Mouse (Mus musculus) hindbrain, embryonic 13.5 days (tissue): ENCODE results near the gene Krtap1-3. TPM values are rescaled to one million over a fixed set of nuclear protein-coding genes. Genes with fewer than 3 reads are reported as not detected.
A peak's percentile ranks its signal among the peaks of the same experiment; 100 is the strongest.

Experiments
- ATAC-seq: fragments of 200-750 bp; cut with Nextera tagmentation; 2 replicates; pipeline ENCODE4 v1.8.0; 2017; ENCODE audit warnings: moderate TSS enrichment; ENCODE audit not compliant: low FRiP score
- H3K27ac ChIP-seq: fragments of 300-500 bp; sonication (generic); 2 replicates; pipeline ENCODE4 v1.5.1; 2015; ENCODE audit warnings: inconsistent platforms, mild to moderate bottlenecking, moderate library complexity
- H3K27me3 ChIP-seq: fragments of 300-500 bp; sonication (generic); 2 replicates; pipeline ENCODE4 v1.6.1; 2015; ENCODE audit warnings: mild to moderate bottlenecking, inconsistent platforms
- H3K36me3 ChIP-seq: fragments of 300-500 bp; sonication (generic); 2 replicates; pipeline ENCODE4 v1.6.1; 2015; ENCODE audit warnings: mild to moderate bottlenecking, inconsistent platforms
- H3K4me1 ChIP-seq: fragments of 300-500 bp; sonication (generic); replicated peaks from 2 replicates; pipeline ENCODE4 v1.6.1; 2015; ENCODE audit warnings: inconsistent platforms
- H3K4me2 ChIP-seq: fragments of 300-500 bp; sonication (generic); 2 replicates; pipeline ENCODE4 v1.6.1; 2015; ENCODE audit warnings: inconsistent platforms, mild to moderate bottlenecking, moderate library complexity
- H3K4me3 ChIP-seq: fragments of 300-500 bp; sonication (generic); 2 replicates; pipeline ENCODE4 v1.5.1; 2015; ENCODE audit warnings: mild to moderate bottlenecking, inconsistent platforms
- H3K9ac ChIP-seq: fragments of 300-500 bp; sonication (generic); 2 replicates; pipeline ENCODE4 v1.6.1; 2015; ENCODE audit warnings: mild to moderate bottlenecking, inconsistent platforms
- H3K9me3 ChIP-seq: fragments of 300-500 bp; sonication (generic); 2 replicates; pipeline ENCODE4 v1.6.1; 2016; ENCODE audit warnings: inconsistent platforms
- WGBS: fragments of 180-500 bp; shearing (Covaris S2); methylation state at CpG from one replicate; pipeline ENCODE4 v1.1.7; 2015; 5-methylcytosine and 5-hydroxymethylcytosine counted together
- polyA plus RNA-seq: library from polyadenylated mRNA; unstranded; fragments of >200 nt; fragmentation: Nextera tagmentation; extraction: Ambion mirVana; gene quantifications from 2 replicates; pipeline ENCODE4 v1.2.1, GENCODE M21; 2015

The Krtap1-3 gene
- polyA plus RNA-seq, 1 experiment from 2014 or later = not detected

DNA sequence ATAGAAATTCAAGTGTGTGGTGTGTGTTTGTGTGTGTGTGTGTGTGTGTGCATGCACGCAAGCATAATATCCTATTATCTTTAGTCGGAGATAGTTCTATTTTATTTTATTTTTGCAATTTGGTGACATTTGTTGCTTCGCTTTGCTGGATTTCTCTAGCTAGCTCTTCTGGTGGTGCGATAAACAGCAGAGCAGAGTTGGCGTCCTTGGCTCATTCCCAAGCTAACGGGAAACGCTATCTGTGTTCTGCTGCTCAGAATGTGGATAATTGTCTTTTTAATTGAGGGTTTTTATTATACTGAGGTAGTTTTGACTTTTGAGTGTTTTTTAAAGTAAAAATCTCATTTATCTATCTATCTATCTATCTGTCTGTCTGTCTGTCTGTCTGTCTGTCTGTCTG is 6.0 kb downstream of the Krtap1-3 start:
- H3K4me3 ChIP-seq = no peak overlapping the region
- no peaks in the 10 kb centered on the region for H3K9me3 ChIP-seq
- H3K4me2 ChIP-seq = no peak overlapping the region
- H3K9ac ChIP-seq = no peak overlapping the region
- WGBS = 93% methylated on average over 7 of the region's 7 CpGs
- H3K27ac ChIP-seq = no peak overlapping the region
- no peaks in the 10 kb centered on the region for H3K36me3 ChIP-seq
- ATAC-seq = no peak
- no peaks in the 10 kb centered on the region for H3K4me1 ChIP-seq
- no peaks in the 10 kb centered on the region for H3K27me3 ChIP-seq

DNA sequence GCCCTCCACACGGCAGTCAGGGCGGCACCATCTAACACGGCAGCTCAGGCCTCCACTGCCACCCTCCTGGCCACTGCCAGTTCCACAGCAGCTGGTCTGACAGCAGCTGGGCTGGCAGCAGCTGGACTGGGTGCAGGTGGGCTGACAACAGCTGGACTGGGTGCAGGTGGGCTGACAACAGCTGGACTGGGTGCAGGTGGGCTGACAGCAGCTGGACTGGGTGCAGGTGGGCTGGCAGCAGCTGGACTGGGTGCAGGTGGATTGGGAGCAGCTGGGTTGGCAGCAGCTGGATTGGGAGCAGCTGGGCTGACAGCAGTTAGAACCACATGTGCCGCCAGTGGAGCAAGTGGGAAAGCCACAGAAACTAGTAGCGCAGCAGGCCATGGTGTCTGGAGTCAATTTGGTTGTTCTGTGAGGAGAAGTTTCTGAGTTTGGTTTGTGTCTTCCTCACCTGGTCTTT is 7.9 kb downstream of the Krtap1-3 start, which contains the start of gene Krtap1-4:
Gene Krtap1-4, minus strand, starts transcription at position 410 of the 460 bp plus-strand sequence.
- Histone ChIP-seq H3K9ac (no peak within 1 kb of the TSS), H3K4me2 (no peak within 1 kb of the TSS), H3K27ac (no peak within 1 kb of the TSS), H3K4me1 (no peaks in the 10 kb centered on the region), H3K27me3 (no peaks in the 10 kb centered on the region), H3K36me3 (no peaks in the 10 kb centered on the region), H3K4me3 (no peak within 1 kb of the TSS), H3K9me3 (no peaks in the 10 kb centered on the region)
- no peak for ATAC-seq
- 83% methylated on average over 5 of the region's 5 CpGs for WGBS

DNA sequence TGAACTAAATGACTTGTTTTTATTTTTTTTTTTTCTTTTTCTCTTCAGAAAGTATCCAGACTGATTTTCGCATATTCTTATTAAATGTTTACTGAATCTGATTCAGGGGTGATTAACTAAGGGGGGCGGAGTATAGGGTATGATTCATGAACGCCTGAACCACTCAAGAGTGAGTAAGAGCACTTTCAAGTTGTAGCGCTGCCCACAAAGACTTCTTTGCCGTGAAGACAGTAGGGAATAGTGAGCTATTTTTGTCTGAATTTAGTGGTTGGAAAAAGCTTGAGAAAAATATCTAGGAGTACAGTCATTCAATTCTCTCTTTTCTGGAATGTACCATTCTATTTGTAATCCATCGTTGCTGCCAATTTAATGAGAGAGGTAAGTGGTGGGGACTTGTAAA is 9.6 kb downstream of the Krtap1-3 start:
- 89% methylated on average over 6 of the region's 6 CpGs for whole genome bisulfite sequencing
- H3K36me3 ChIP-seq = no peaks in the 10 kb centered on the region
- ATAC-seq = no peak
- no peaks in the 10 kb centered on the region for H3K27me3 ChIP-seq
- no peak overlapping the region for H3K4me3 ChIP-seq
- no peak overlapping the region for H3K9ac ChIP-seq
- H3K4me1 ChIP-seq = no peaks in the 10 kb centered on the region
- H3K27ac ChIP-seq = no peak overlapping the region
- no peaks in the 10 kb centered on the region for H3K9me3 ChIP-seq
- H3K4me2 ChIP-seq = no peak overlapping the region

DNA sequence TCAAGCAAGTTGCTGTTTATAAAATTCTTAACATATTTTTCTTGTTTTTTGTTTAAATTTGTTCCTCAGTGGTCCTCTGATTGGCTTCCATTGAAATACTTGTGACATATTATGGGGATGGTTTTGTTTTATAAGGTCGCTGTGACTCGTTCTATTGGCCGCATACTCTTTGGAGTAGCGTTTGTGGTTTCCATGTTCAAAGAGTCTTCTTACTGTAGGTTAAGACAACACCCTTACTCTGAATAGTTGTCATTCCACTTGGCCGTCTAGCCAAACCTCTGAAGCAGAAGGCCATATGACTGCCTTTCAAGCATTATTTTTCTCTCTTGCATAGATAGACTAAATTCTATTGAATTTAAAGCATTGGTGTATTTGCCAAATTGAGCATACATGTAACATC is 10.1 kb downstream of the Krtap1-3 start:
- Histone ChIP-seq H3K4me3 (no peak overlapping the region), H3K9ac (no peak overlapping the region), H3K27ac (no peak overlapping the region), H3K4me1 (no peaks in the 10 kb centered on the region), H3K4me2 (no peak overlapping the region), H3K9me3 (no peaks in the 10 kb centered on the region), H3K36me3 (no peaks in the 10 kb centered on the region), H3K27me3 (no peaks in the 10 kb centered on the region)
- 95% methylated on average over 5 of the region's 5 CpGs for WGBS
- no peak for ATAC-seq

DNA sequence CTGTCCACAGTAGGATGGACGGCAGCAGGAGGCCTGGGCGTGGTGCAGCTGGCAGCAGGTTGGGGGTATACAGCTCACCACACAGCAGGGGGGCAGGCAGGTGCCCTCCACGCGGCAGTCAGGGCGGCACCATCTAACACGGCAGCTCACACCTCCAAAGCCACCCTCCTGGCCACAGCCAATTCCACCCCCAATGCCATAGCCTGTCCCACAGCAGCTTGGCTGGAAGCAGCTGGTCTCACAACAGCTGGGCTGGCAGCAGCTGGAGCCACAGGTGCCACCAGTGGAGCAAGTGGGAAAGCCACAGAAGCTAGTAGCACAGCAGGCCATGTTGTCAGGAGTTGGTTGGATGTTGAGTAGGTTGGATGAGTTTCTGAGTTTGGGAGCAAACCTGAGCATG is 10.5 kb downstream of the Krtap1-3 start, which contains the start of gene Krtap1-5:
Gene Krtap1-5, minus strand, starts transcription at position 381 of the 400 bp plus-strand sequence.
- Histone ChIP-seq H3K27me3 (no peaks in the 10 kb centered on the region), H3K36me3 (no peaks in the 10 kb centered on the region), H3K9ac (no peak within 1 kb of the TSS), H3K9me3 (no peaks in the 10 kb centered on the region), H3K27ac (no peak within 1 kb of the TSS), H3K4me3 (no peak within 1 kb of the TSS), H3K4me1 (no peaks in the 10 kb centered on the region), H3K4me2 (no peak within 1 kb of the TSS)
- WGBS = 85% methylated on average over 6 of the region's 6 CpGs
- ATAC-seq = no peak

DNA sequence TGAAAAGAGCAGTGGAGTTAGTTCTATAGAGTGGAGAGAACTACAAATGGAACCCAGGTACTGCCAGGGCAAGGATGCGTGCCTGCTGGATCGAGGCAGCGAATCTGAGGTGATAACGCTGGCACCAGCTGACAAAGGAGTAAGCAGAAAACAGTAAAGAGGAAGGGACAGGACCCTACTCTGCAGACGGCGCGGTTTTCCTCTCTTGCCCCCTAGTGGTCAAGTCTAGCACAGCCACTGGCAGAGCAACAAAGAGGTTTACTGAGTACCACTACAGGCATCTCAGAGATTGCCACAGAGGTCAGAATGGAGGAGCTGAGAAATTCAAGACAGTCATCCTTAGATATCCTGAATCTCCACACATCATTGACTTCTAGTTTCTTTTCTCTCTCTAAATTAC is 17.0 kb downstream of the Krtap1-3 start:
- H3K4me3 ChIP-seq = no peak overlapping the region
- no peak for ATAC-seq
- H3K36me3 ChIP-seq = no peaks in the 10 kb centered on the region
- no peak overlapping the region; the same call in 1 of the 2 replicates for H3K9ac ChIP-seq
- H3K9me3 ChIP-seq = no peaks in the 10 kb centered on the region
- WGBS = 6% methylated on average over 7 of the region's 7 CpGs
- H3K27me3 ChIP-seq = no peaks in the 10 kb centered on the region
- H3K27ac ChIP-seq = no peak overlapping the region
- 0 out of 2 replicates have a peak, but pooled peaks cover 2% of the 10 kb centered on the region for H3K4me1 ChIP-seq
- peak overlapping the region; percentile 45 for H3K4me2 ChIP-seq

DNA sequence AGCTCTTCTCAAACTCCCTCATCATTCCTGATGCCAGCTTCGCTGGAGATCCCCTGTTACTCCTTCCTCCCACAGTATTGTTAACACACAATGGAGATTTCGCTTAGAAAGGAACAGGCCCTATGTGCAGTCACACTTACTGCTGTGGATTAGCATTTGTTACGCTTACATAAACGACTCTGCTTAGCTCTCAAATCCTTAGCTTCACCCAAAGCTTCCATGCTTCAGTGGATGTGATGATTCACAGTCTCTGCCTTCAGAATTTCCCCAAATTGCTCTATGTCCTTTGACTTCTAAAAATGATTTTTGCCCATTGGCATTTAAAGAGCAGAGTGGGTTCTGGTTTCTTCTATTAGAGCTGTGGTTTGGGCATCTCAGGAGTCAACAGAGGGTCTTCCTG is 18.0 kb downstream of the Krtap1-3 start:
- H3K4me3 ChIP-seq = no peak overlapping the region
- H3K4me2 ChIP-seq = no peak overlapping the region
- no peaks in the 10 kb centered on the region for H3K9me3 ChIP-seq
- 0 out of 2 replicates have a peak, but pooled peaks cover 2% of the 10 kb centered on the region for H3K4me1 ChIP-seq
- no peak for ATAC-seq
- 41% methylated on average over 4 of the region's 4 CpGs for WGBS
- H3K27ac ChIP-seq = no peak overlapping the region
- no peaks in the 10 kb centered on the region for H3K27me3 ChIP-seq
- no peaks in the 10 kb centered on the region for H3K36me3 ChIP-seq
- no peak overlapping the region for H3K9ac ChIP-seq

DNA sequence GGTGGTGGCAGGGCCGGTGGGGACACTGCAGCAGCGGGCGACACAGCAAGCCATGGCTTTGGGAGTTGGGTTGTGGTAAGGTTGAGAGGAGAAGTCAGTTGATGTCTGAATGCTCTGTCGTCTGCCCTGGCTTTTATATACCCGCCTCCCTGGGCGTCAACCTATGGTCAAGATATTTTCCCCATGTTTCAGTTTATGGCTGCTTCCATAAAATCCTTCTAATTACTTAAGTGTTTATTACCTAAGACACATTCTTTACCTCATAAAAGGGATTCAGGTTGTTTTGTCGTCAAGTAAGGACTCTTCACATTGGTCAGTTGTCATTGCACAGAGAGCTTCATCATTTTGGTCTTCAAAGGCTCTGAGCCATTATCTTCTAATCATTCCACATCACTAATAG is 24.6 kb downstream of the Krtap1-3 start, which contains the start of gene Krtap3-1:
Gene Krtap3-1, minus strand, starts transcription at position 101 of the 400 bp plus-strand sequence.
- Histone ChIP-seq H3K9ac (no peak within 1 kb of the TSS), H3K4me3 (no peak within 1 kb of the TSS), H3K4me1 (no peaks in the 10 kb centered on the region), H3K9me3 (no peaks in the 10 kb centered on the region), H3K27ac (no peak within 1 kb of the TSS), H3K27me3 (no peaks in the 10 kb centered on the region), H3K4me2 (no peak within 1 kb of the TSS), H3K36me3 (no peaks in the 10 kb centered on the region)
- WGBS = 94% methylated on average over 7 of the region's 7 CpGs
- no peak for ATAC-seq

DNA sequence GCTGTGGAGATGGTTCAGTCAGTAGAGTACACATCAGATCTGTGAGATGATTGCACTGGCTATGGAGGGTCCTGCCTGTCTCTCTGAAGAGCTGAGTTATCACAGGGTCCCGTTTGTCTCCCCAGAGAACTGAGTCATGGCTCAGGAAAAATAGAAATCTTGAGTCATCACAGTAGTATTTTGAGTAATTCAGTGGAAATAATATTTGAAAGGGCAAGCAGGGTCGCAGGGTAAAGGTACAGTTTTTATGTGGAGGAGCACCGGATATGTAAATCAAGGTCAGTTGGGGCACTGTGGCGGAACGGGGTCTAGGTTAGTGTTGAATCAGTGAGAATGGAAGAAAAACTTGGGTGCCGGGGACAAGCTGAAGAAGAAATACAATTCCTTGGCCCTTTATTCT is 28.6 kb downstream of the Krtap1-3 start:
- WGBS = 85% methylated on average over 6 of the region's 6 CpGs
- H3K4me1 ChIP-seq = no peaks in the 10 kb centered on the region
- no peak overlapping the region for H3K9ac ChIP-seq
- H3K9me3 ChIP-seq = no peaks in the 10 kb centered on the region
- no peaks in the 10 kb centered on the region for H3K36me3 ChIP-seq
- no peak overlapping the region for H3K4me2 ChIP-seq
- no peak overlapping the region for H3K4me3 ChIP-seq
- ATAC-seq = no peak
- H3K27ac ChIP-seq = no peak overlapping the region
- H3K27me3 ChIP-seq = no peaks in the 10 kb centered on the region

DNA sequence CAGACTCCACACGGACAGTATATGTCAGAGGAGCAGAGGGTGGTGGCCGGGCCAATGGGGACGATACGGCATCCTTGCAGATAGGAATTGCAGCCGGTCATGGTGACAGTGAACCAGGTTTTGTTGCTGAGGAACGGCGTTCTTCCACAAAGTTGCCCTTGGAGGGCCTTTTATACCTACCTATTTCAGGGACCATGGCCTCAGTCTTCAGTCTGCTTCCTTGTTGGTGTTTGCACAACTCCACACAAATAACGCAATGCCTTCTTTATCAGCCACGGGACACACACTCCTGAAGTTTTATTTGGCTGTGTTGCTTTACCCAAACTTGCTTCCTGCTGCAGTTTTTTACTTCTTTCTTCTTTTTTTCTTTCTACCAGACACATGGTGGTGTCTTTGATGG is 31.8 kb downstream of the Krtap1-3 start, which contains the start of gene Gm11939:
Gene Gm11939, minus strand, starts transcription at position 101 of the 400 bp plus-strand sequence.
- Histone ChIP-seq H3K36me3 (no peaks in the 10 kb centered on the region), H3K27me3 (no peaks in the 10 kb centered on the region), H3K4me3 (no peak within 1 kb of the TSS), H3K27ac (no peak within 1 kb of the TSS), H3K4me2 (no peak within 1 kb of the TSS), H3K9me3 (no peaks in the 10 kb centered on the region), H3K9ac (no peak within 1 kb of the TSS), H3K4me1 (no peaks in the 10 kb centered on the region)
- no peak for ATAC-seq
- WGBS = 92% methylated on average over 9 of the region's 9 CpGs

DNA sequence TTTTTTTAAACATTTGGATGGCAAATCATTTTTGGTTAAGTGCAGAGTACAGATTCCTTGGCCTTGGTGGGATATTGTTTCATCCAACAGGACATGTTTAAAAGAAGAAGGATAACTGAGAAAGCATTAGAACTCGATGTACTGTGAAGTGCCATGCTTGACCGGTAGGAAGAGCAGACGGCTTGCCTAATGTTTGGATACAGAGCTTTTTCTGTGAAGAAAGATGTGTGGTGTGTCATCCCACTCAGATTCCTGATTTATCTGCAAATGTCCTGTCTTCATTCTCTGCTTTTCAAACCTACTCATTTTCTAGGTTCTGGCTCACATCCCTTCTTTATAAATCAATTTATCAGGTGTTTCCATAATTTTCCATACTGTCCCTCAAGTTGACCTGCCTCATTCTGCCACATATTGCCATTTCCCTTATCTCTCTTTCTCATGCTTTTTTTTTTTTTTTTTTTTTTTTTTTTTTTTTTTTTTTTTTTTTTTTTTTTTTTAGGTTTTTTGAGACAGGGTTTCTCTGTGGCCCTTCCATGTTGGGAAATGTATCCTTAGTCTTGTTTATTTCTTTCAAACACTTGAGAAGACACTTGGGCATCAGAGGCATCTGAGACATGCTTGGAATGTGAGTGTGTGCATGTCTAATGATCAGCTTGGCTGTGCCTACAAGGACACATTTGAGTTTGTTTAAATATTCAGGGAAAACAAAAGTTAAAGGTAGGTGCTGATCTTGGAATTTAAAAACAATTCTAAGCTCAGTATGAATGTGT is 33.0 kb downstream of the Krtap1-3 start:
- Histone ChIP-seq H3K27me3 (no peaks in the 10 kb centered on the region), H3K9me3 (no peaks in the 10 kb centered on the region), H3K4me2 (no peak overlapping the region), H3K36me3 (no peaks in the 10 kb centered on the region), H3K27ac (no peak overlapping the region), H3K4me1 (no peaks in the 10 kb centered on the region), H3K4me3 (no peak overlapping the region), H3K9ac (no peak overlapping the region)
- ATAC-seq = no peak
- 83% methylated on average over 3 of the region's 3 CpGs for WGBS

DNA sequence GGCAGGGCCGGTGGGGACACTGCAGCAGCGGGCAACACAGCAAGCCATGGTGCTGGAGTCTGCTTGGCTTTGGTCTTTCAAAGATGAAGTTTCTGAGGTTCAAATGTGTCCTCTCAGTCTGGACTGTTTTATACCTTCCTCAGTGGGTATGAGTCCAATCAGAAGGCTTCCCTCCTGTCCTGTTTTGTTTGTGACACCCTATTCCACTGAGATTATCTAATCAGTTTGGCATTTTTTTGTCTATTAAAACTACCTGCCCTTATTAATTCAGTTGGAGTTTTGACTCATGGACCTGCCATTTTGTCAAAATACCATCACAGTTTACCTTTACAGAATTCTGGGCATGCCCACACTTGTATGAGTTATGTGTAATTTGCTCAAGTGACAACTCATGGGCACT is 34.4 kb downstream of the Krtap1-3 start, which contains the start of gene Krtap3-2:
Gene Krtap3-2, minus strand, starts transcription at position 101 of the 400 bp plus-strand sequence.
- no peaks in the 10 kb centered on the region for H3K4me1 ChIP-seq
- H3K4me2 ChIP-seq = no peak within 1 kb of the TSS
- no peak for ATAC-seq
- no peaks in the 10 kb centered on the region for H3K9me3 ChIP-seq
- H3K27me3 ChIP-seq = no peaks in the 10 kb centered on the region
- no peaks in the 10 kb centered on the region for H3K36me3 ChIP-seq
- H3K4me3 ChIP-seq = no peak within 1 kb of the TSS
- no peak within 1 kb of the TSS for H3K9ac ChIP-seq
- no peak within 1 kb of the TSS for H3K27ac ChIP-seq
- WGBS = 88% methylated on average over 2 of the region's 2 CpGs

DNA sequence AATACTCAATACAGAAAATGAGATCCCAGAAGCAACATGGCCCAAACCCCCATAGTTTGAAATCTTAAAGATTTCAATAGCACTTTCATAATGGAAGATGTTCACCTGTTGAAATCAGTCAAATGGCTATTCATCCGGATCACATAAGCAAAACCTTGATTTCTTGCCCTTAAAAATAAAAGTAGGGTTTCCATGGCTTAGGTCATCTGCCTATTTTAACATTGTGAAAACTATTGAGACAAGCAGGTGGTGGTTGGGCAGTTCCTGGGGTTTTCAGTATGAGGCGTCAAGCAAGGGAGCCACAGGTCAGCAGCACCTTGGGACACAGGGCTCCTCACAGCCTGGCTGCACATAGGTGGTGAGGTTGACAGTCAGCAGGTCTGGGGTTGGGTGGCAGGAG is 34.9 kb downstream of the Krtap1-3 start:
- Histone ChIP-seq H3K9me3 (no peaks in the 10 kb centered on the region), H3K36me3 (no peaks in the 10 kb centered on the region), H3K27me3 (no peaks in the 10 kb centered on the region), H3K27ac (no peak overlapping the region), H3K4me3 (no peak overlapping the region), H3K4me2 (no peak overlapping the region), H3K9ac (no peak overlapping the region), H3K4me1 (no peaks in the 10 kb centered on the region)
- ATAC-seq = no peak
- 97% methylated on average over 2 of the region's 2 CpGs for WGBS
